Mouse (Mus musculus) left cerebral cortex, adult 2 months (tissue): Measurements from ENCODE around the gene Sema6d. TPM values are rescaled to one million over a fixed set of nuclear protein-coding genes. Genes with fewer than 3 reads are reported as not detected.

Experiments used
- DNase-seq, 2 experiments: peaks; one replicate each; pipeline ENCODE4 v3.0.0; 2021 to 2022; ENCODE audit warnings: low spot score in 2 of 2, mixed read lengths in 1 of 2; ENCODE audit errors: extremely low spot score in 1 of 2
- H3K27ac ChIP-seq: fragments of 200-600 bp; 2 replicates; pipeline ENCODE4 v1.8.1; 2022
- H3K4me3 ChIP-seq: fragments of 200-600 bp; 2 replicates; pipeline ENCODE4 v1.8.1; 2022
- CTCF ChIP-seq: fragments of 200-600 bp; IDR thresholded peaks from 2 replicates; pipeline ENCODE4 v1.8.1; 2022; ENCODE audit warnings: antibody characterized with exemption, mild to moderate bottlenecking, moderate library complexity
- intact Hi-C: fragments of 180-260 bp; cut with DNase I; formaldehyde crosslinking; loops from one replicate; pipeline ENCODE4 v1.15.1; 2025
- total RNA-seq, 2 experiments: library from RNA; stranded (reverse); gene quantifications; 2 replicates each; pipeline ENCODE4 v1.2.3; 2021

Sema6d gene
- total RNA-seq, 2 experiments from 2014 or later, result 45.3 to 50.4 TPM

DNA sequence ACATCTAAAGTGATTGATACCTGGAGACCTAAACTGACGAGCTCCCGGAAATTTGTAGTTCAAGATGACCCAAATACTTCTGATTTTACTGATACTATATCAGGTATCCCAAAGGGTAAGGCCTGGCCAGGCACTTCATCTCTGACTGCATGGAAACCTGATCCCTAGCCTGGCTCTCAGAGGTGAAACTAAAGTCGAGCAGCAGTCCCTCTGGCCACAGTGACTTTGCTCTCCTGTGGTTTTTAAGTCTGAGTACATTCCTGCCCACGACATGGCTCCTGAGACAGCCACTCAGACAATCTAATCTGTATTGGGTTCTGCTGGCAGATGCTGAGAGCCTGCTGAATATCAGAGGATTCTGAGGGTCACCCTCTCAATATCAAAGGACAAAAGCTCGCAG, 572.5 kb downstream of the Sema6d start:
- intact Hi-C loops, result no loop called here
- no peak for TF ChIP-seq CTCF

GRCm38 (mm10) chr2:124664191-124664590, 574.4 kb downstream of the Sema6d start:
- intact Hi-C loops, result no loop called here
- Histone ChIP-seq H3K4me3 (no peak overlapping the region), H3K27ac (no peak overlapping the region)
- no peak for TF ChIP-seq CTCF
- no peak for DNase-seq

More for the DNA sequence above, 572.5 kb downstream of the Sema6d start:
- no peak overlapping the region for H3K4me3 ChIP-seq
- DNase-seq, result no peak
- H3K27ac ChIP-seq, result no peak overlapping the region

DNA sequence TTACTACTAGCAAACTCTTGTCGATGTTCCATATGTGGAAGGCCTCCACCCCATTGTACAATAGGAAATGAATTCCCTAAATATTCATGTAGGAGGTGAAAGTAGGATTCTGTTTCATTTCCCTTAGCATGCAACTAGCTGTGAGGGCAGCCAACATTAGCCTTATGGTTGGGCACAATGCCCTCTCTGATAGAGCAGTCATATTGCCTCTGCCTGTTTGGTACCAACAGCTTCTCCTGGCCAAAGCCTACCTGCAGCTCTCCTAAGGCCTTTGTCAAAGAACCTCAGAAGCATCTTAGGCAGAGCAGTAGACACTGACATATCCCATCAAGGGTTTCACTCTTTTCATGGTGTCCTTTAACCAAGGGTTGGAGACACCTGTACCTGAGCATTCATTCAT, 578.7 kb downstream of the Sema6d start:
- no peak for TF ChIP-seq CTCF
- DNase-seq, result no peak
- intact Hi-C loops, result no loop called here
- H3K4me3 ChIP-seq, result no peak overlapping the region
- H3K27ac ChIP-seq, result no peak overlapping the region

GRCm38 (mm10) chr2:124673117-124673516, 583.3 kb downstream of the Sema6d start:
- no peak for DNase-seq
- intact Hi-C loops, result no loop called here
- TF ChIP-seq CTCF, result no peak
- no peak overlapping the region for H3K27ac ChIP-seq
- H3K4me3 ChIP-seq, result no peak overlapping the region

- Histone ChIP-seq H3K4me3 (no peak overlapping the region), H3K27ac (no peak overlapping the region)
- intact Hi-C loops, result no loop called here
- DNase-seq, result no peak
- no peak for TF ChIP-seq CTCF
These were observed 594.7 kb downstream of the Sema6d start for GRCm38 (mm10) chr2:124684481-124684901.

DNA sequence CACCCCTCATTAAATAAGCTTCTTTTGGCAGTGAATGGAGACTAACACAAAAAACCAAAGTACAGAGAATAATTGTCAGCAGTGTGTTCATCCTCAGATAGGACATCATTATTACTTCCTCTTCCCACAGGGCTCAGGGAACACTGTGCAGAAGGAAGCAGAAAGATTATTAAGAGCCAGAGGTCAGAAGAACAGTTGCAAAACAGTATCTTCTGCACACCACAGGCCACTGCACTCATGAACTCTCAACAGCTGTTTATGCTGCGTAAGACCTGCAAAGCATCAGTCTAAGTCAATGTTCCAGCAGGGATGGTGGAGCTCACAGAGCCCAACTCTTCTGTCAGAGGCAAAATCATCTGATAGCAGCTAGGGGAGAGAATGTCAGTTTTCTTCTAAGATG, 600.6 kb downstream of the Sema6d start:
- DNase-seq, result no peak
- intact Hi-C loops, result no loop called here
- Histone ChIP-seq H3K4me3 (no peak overlapping the region), H3K27ac (no peak overlapping the region)
- no peak for TF ChIP-seq CTCF

DNA sequence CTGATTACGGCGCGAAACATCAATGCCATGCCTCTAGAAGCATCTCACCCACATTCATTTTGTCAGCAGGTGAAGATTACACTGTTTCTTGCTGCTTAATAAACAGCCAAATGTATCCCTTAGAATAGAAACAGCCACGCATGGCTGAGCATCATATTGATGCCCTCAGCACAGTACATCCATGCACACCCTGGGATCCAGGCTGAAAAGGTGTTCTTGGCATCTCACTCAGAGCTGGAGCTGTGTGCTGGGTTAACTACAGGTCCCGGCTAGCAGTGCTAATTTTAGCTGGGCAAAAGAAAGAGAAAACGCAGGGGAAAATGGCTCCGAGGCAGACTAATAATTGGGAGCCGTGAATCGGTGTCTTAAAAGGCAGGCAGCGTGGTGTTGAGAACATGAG, 612.9 kb downstream of the Sema6d start:
- H3K4me3 ChIP-seq, result no peak overlapping the region
- intact Hi-C loops, result no loop called here
- H3K27ac ChIP-seq, result no peak overlapping the region
- no peak for DNase-seq
- no peak for TF ChIP-seq CTCF

- Histone ChIP-seq H3K27ac (no peak overlapping the region), H3K4me3 (no peak overlapping the region)
- no peak for TF ChIP-seq CTCF
- DNase-seq, result no peak
- intact Hi-C loops, result no loop called here
These were observed 615.2 kb downstream of the Sema6d start for GRCm38 (mm10) chr2:124704922-124705321.

- Histone ChIP-seq H3K4me3 (no peak overlapping the region), H3K27ac (no peak overlapping the region)
- TF ChIP-seq CTCF, result no peak
- intact Hi-C loops, result no loop called here
- DNase-seq, result no peak
These were observed 616.0 kb downstream of the Sema6d start for GRCm38 (mm10) chr2:124705806-124706205.

- no peak for TF ChIP-seq CTCF
- no peak for DNase-seq
- no peak overlapping the region for H3K4me3 ChIP-seq
- no peak overlapping the region for H3K27ac ChIP-seq
- intact Hi-C loops, result no loop called here
These were observed 617.1 kb downstream of the Sema6d start for GRCm38 (mm10) chr2:124706896-124707295.
